Mouse (Mus musculus) megakaryocyte, embryonic 14.5 days (primary cell): ENCODE measurements at regions not wholly inside any gene's neighbourhood (a gene's known extent, or its start where the extent isn't known, plus 50 kb on each side); places are given as distances from the start of the nearest gene placed in this dataset.

Experiments used
- H3K27me3 ChIP-seq: replicated peaks from 2 replicates; pipeline ENCODE3; 2012; ENCODE audit warnings: inconsistent platforms
- H3K36me3 ChIP-seq: replicated peaks from 2 replicates; pipeline ENCODE3; 2012; ENCODE audit warnings: low read length, inconsistent platforms, mixed read lengths
- H3K4me1 ChIP-seq: 2 replicates; pipeline ENCODE4 v1.6.1; 2012; ENCODE audit warnings: inconsistent platforms
- H3K4me3 ChIP-seq: replicated peaks from 2 replicates; pipeline ENCODE3; 2012; ENCODE audit warnings: moderate library complexity, mild to moderate bottlenecking, inconsistent platforms
- H3K9me3 ChIP-seq: 2 replicates; pipeline ENCODE4 v1.6.1; 2012; ENCODE audit warnings: inconsistent platforms
- FLI1 ChIP-seq: IDR thresholded peaks from 2 replicates; pipeline ENCODE4 v1.6.1; 2012; ENCODE audit warnings: low read length, inconsistent platforms, mixed read lengths
- GATA1 ChIP-seq: IDR thresholded peaks from 3 replicates; pipeline ENCODE4 v1.6.1; 2012; ENCODE audit warnings: mixed read lengths, low read length, inconsistent platforms, borderline replicate concordance

GRCm38 (mm10) chr3:130962701-130963472 lies 147.4 kb upstream of the Lef1 start:
- peaks cover 33% of the 10 kb centered on the region for H3K27me3 ChIP-seq
- H3K4me1 ChIP-seq = no peaks in the 10 kb centered on the region
- no peak overlapping the region for H3K4me3 ChIP-seq
- H3K36me3 ChIP-seq = no peaks in the 10 kb centered on the region
- peaks cover 6% of the 10 kb centered on the region; the same call in 1 of the 2 replicates for H3K9me3 ChIP-seq
- TF ChIP-seq GATA1 (no peak), FLI1 (no peak)

- Histone ChIP-seq H3K4me3 (no peak overlapping the region), H3K9me3 (peaks cover 6% of the 10 kb centered on the region; the same call in 1 of the 2 replicates), H3K4me1 (no peaks in the 10 kb centered on the region), H3K27me3 (peaks cover 36% of the 10 kb centered on the region), H3K36me3 (no peaks in the 10 kb centered on the region)
- TF ChIP-seq FLI1 (no peak), GATA1 (no peak)
Observed at GRCm38 (mm10) chr3:130962151-130962633, 148.1 kb upstream of the Lef1 start.

DNA sequence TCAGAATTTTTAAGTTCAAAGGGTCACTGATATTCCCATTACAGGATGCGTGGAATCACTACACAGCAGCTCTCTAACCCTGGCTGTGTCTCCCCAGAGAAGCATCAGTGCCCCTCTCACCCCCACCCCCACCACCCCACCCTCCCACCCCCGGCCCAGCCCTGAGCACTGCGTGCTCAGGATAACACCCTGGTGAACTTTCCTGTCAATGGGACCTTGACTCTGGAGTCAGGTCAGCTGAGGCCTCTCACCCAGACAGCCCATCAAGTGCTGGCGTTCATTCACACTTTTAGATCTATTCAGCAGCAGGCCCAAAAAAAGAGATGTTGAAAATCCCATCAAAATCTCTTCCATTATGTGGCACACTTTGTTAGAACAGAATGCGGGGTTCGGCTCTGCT lies 148.6 kb upstream of the Lef1 start:
- H3K36me3 ChIP-seq = no peaks in the 10 kb centered on the region
- peaks cover 6% of the 10 kb centered on the region; the same call in 1 of the 2 replicates for H3K9me3 ChIP-seq
- no peaks in the 10 kb centered on the region for H3K4me1 ChIP-seq
- no peak for TF ChIP-seq GATA1
- H3K27me3 ChIP-seq = peaks cover 36% of the 10 kb centered on the region
- no peak overlapping the region for H3K4me3 ChIP-seq

- no peak for TF ChIP-seq GATA1
- no peak for TF ChIP-seq FLI1
- H3K9me3 ChIP-seq = peaks cover 25% of the 10 kb centered on the region
- no peak overlapping the region for H3K4me3 ChIP-seq
- no peaks in the 10 kb centered on the region for H3K36me3 ChIP-seq
- H3K4me1 ChIP-seq = peaks cover 5% of the 10 kb centered on the region; the same call in 1 of the 2 replicates
- H3K27me3 ChIP-seq = peaks cover 31% of the 10 kb centered on the region
Observed at GRCm38 (mm10) chr3:130955958-130956357, 154.3 kb upstream of the Lef1 start.

GRCm38 (mm10) chr3:130951381-130951780 lies 158.9 kb upstream of the Lef1 start:
- Histone ChIP-seq H3K4me1 (peaks cover 5% of the 10 kb centered on the region), H3K4me3 (no peak overlapping the region), H3K36me3 (no peaks in the 10 kb centered on the region)

DNA sequence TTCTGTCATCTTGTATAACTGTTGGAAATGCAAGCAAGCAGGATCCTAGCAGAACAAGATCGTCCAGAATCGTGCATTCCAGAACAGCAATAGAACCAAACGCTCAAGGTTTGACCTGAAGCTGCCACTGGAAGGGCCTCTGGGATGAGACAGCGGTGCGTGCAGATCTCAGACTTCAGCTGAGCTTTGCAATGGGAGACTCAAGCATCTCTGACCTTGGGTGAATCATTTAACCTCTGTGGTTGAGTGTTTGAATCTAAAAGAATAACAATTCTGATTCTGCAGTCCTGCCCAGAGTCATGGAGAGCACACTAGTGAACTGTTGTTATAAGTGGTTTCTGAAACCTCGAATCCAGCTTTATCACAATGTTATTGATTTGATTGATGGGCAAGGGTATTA lies 159.4 kb upstream of the Lef1 start:
- Histone ChIP-seq H3K27me3 (peaks cover 51% of the 10 kb centered on the region), H3K4me1 (peaks cover 9% of the 10 kb centered on the region), H3K36me3 (no peaks in the 10 kb centered on the region), H3K9me3 (peaks cover 35% of the 10 kb centered on the region), H3K4me3 (no peak overlapping the region)
- TF ChIP-seq FLI1 = no peak
- no peak for TF ChIP-seq GATA1

More at GRCm38 (mm10) chr3:130951381-130951780, 158.9 kb upstream of the Lef1 start:
- peaks cover 31% of the 10 kb centered on the region for H3K9me3 ChIP-seq
- H3K27me3 ChIP-seq = peaks cover 47% of the 10 kb centered on the region
- TF ChIP-seq FLI1 (no peak), GATA1 (no peak)

DNA sequence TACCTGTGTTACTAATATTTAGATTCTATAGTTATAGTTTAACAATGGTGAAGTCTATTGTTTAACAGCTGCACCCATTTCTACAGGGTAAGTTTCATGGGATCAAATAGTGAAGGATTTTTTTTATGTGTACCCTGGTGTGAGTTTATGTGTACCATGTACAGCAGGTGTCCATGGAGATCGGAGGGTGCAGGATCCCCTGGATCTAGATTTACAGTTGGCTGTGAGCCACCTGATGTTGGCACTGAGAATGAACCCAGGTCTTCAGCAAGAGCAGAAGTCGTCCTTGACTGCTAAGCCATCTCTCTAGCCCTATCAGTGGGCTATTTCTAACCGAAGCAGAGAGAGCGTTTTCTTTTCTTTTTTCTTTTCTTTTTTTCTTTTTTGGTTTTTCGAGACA lies 162.4 kb upstream of the Lef1 start:
- Histone ChIP-seq H3K27me3 (peaks cover 42% of the 10 kb centered on the region), H3K9me3 (peaks cover 15% of the 10 kb centered on the region; the same call in 1 of the 2 replicates), H3K36me3 (no peaks in the 10 kb centered on the region), H3K4me3 (no peak overlapping the region), H3K4me1 (peaks cover 11% of the 10 kb centered on the region)
- no peak for TF ChIP-seq FLI1
- no peak for TF ChIP-seq GATA1

GRCm38 (mm10) chr3:130947277-130947606 lies 163.0 kb upstream of the Lef1 start:
- H3K4me3 ChIP-seq = no peak overlapping the region
- H3K9me3 ChIP-seq = peaks cover 13% of the 10 kb centered on the region; the same call in 1 of the 2 replicates
- peaks cover 11% of the 10 kb centered on the region for H3K4me1 ChIP-seq
- no peak for TF ChIP-seq GATA1
- no peak for TF ChIP-seq FLI1
- peaks cover 39% of the 10 kb centered on the region for H3K27me3 ChIP-seq
- no peaks in the 10 kb centered on the region for H3K36me3 ChIP-seq

DNA sequence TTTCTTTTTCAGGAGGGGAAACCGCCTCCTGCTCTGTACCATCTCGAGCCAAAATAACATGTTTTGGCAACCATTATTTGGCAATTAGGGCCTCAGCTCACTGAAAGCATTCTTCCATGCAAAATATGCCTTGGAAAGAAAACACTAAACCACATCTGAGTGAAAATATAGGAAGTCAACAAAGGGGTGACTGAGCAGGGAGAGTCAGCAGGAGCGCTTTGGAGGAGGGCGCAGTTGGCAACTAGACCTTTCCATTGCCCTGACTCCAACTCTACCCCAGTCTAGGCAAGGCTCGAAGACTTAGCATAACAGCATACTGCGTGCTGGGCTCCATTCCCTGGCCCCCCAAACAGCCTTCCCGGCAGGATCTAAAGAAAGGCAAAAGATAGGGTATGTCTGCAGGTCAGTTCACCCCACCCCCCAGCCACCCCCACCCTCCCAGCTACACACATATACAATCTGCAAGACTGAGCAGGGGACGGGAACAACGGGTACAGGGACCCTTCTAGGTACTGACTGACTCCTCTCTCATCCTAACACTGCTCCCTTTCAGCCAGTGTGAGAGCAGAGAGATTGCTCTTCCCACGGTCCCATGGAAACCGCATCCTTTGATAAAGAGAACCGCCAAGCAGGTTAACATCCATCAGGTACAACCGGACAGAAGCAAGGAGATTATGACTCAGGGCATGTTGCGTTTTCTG lies 163.5 kb upstream of the Lef1 start:
- TF ChIP-seq FLI1 = no peak
- TF ChIP-seq GATA1 = no peak

More for the DNA sequence above, 163.5 kb upstream of the Lef1 start:
- H3K36me3 ChIP-seq = no peaks in the 10 kb centered on the region
- peaks cover 11% of the 10 kb centered on the region for H3K4me1 ChIP-seq
- H3K9me3 ChIP-seq = peaks cover 17% of the 10 kb centered on the region; the same call in 1 of the 2 replicates
- no peak overlapping the region for H3K4me3 ChIP-seq
- H3K27me3 ChIP-seq = peaks cover 43% of the 10 kb centered on the region
